Mouse (Mus musculus): ENCODE results near the gene Slc22a14. TPM values are rescaled to one million over a fixed set of nuclear protein-coding genes. Genes with fewer than 3 reads are reported as not detected.

Gene Slc22a14
- polyA plus RNA-seq, 1 experiment = not detected

DNA sequence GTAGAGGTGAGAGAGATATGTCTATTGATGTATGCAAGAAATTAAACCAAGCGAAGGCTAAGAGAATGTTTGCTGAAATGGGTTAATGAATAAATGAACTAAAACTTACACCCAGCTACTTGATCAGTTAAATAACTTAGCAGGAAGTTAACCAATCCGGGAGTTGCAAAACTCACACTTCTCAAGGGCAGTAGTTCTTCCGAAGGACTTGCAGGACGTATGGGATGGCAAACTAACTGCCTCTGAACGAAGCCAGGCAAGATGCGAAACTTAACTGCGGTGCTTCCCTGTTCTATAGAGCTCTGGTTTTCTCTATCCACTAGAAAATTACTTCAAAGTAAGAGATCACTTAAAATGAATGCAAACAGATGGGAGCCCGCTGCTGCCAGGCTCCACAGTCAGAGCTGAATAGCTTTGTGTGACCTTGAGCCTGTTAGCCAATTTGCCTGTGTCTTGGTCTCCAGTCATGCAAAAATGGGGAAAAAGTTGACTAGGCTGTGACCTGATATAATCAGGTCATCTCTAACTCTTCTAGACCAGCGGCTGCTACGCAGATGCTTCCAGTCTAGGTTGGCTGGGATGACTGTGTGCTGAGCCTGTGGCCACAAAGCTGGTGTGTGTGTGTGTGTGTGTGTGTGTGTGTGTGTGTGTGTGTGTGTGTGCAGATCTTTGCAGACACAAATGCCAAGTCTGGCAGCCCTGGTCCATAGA, 166.0 kb downstream of the Slc22a14 start:
- Histone ChIP-seq H3K4me1 (ENCODE audit: control insufficient read depth, insufficient read depth, insufficient read length, low read length) (no peaks in the 10 kb centered on the region; the same call in none of the 2 replicates), H3K4me3 (ENCODE audit: insufficient read depth, low read depth, low read length) (no peak overlapping the region), H3K27ac (replicated peaks; ENCODE audit: low read depth, low read length) (peak overlapping the region; percentile 63)

DNA sequence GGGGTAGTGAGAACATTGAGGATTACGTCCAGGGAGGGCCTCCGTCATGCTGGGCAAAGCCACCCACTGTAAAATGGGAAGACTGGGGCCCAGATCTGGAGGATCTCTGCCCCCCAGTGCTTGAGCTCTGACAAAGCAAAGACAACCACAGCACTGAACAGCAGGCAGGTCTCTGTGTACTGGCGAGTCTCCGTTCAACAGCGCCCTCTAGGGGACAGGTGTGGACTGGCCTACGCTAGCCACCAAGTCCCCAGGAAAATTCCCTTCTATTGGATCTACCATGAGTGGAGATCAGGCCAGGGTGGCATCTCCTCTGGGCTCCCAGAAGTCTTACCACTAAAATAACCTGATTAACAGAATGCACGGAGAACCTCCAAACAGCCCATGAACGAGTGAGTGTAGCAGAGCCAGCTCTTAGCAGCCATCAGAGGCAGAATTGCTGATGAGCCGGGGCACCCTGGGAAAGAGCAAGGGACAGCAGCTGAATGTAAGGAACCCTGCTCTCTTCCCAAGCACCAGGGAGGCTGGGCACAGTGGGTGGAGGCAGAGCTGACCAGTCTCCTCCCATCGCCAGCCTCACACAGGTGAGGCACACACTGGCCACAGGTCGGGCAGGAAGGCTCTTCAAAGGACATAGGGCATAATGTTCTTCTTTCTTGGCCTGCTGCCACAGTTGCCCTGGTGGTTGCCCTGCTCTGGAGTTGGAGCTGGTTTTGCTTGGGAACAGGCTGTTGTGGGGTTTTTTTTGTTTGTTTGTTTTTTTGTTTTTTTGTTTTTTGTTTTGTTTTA, 173.0 kb downstream of the Slc22a14 start:
- no peak overlapping the region for H3K4me3 ChIP-seq (ENCODE audit: insufficient read depth, low read depth, low read length)

DNA sequence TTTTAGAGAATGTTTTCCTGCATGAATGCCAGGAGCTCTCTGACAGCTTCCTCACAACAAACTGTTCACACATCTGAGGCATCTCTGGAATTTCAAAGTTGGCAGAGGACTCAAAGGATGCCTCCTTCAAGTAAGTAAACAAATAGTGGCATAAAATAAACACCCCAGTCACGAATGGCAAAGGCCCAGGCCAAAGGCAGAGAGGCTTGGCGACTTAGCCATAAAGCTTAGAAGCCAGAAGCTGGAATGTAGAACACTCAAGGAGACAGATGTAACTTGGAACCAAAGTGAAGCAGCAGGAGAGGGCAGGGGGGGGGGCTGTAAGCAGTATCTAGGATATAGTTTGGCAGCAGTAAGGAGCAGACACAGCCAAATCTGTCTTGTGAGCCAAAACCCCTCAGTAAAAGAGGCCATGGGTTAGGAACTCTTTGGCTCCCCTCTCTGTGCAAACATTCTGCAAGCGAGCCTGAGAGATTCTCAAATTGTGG, 184.1 kb downstream of the Slc22a14 start:
- Histone ChIP-seq H3K27ac (replicated peaks; ENCODE audit: low read depth, low read length) (peak overlapping the region; percentile 8; the same call in 1 of the 2 replicates), H3K4me1 (ENCODE audit: control insufficient read depth, insufficient read depth, insufficient read length, low read length) (peaks cover 7% of the 10 kb centered on the region), H3K4me3 (ENCODE audit: insufficient read depth, low read depth, low read length) (no peak overlapping the region)

More for the DNA sequence above, 173.0 kb downstream of the Slc22a14 start:
- no peak overlapping the region for H3K27ac ChIP-seq (replicated peaks; ENCODE audit: low read depth, low read length)
- H3K4me1 ChIP-seq (ENCODE audit: control insufficient read depth, insufficient read depth, insufficient read length, low read length) = no peaks in the 10 kb centered on the region

DNA sequence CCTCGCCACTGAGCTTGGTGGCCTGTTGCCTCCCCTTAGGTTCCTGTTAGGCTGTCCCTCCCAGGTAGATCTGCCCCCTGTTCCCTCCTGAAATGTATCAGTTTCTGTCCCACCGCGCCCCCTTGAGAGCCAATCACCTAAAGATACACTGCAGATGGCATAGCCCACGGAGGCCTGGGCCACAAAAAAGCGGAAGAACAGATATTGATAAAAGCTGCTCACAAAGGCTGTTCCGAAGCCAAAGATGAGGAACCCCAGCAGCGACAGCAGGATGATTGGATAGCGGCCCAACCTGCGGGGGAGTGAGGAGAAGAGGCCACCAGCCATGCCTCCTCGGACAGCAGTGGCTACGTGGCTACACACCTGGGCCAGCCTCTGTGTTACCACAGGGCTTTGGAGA, 186.1 kb downstream of the Slc22a14 start:
- H3K27ac ChIP-seq (replicated peaks; ENCODE audit: low read depth, low read length) = no peak overlapping the region
- no peak overlapping the region for H3K4me3 ChIP-seq (ENCODE audit: insufficient read depth, low read depth, low read length)
- peaks cover 7% of the 10 kb centered on the region for H3K4me1 ChIP-seq (ENCODE audit: control insufficient read depth, insufficient read depth, insufficient read length, low read length)

DNA sequence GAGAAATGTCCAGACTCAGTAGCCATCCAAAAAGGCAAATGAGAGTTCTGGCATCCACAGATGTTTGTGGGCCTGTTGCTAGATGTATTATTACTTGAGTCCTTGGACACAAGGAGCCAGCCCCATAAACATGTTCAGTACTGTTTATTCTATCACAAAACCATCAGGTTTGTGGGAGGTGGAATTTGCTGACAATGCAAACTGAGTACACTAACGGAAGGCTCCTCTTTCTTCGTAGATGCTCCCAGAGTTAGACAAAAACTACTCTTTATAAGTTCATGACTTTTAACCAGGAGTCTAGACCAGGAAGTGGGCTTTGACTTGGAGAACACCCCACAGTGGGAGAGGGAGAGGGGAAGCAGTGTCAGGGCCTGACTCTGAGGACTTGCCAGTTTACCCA, 197.7 kb downstream of the Slc22a14 start:
- peaks cover 10% of the 10 kb centered on the region for H3K4me1 ChIP-seq (ENCODE audit: control insufficient read depth, insufficient read depth, insufficient read length, low read length)
- H3K4me3 ChIP-seq (ENCODE audit: insufficient read depth, low read depth, low read length) = no peak overlapping the region
- H3K27ac ChIP-seq (replicated peaks; ENCODE audit: low read depth, low read length) = no peak overlapping the region

DNA sequence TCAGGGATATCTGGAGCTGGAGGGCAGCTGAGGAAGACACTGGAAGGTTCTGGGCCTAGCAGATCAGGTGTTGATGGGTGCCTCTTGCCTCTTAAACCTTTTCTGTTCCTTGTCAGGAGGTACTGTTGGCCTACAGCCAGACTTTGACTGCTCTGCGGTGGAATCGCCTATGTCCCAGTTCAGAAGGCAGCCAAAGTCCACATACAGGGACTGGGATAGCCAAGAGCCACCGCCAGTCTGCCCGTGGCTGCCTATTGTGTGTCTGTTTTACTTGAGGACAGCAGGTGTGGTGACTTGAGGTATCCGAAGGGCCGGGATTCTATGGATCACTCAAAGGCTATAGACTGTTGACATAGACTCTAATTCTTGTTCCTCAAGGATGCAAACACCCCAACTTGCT, 199.8 kb downstream of the Slc22a14 start:
- peaks cover 15% of the 10 kb centered on the region for H3K4me1 ChIP-seq (ENCODE audit: control insufficient read depth, insufficient read depth, insufficient read length, low read length)
- H3K4me3 ChIP-seq (ENCODE audit: insufficient read depth, low read depth, low read length) = no peak overlapping the region
- peak overlapping the region; percentile 85 for H3K27ac ChIP-seq (replicated peaks; ENCODE audit: low read depth, low read length)

DNA sequence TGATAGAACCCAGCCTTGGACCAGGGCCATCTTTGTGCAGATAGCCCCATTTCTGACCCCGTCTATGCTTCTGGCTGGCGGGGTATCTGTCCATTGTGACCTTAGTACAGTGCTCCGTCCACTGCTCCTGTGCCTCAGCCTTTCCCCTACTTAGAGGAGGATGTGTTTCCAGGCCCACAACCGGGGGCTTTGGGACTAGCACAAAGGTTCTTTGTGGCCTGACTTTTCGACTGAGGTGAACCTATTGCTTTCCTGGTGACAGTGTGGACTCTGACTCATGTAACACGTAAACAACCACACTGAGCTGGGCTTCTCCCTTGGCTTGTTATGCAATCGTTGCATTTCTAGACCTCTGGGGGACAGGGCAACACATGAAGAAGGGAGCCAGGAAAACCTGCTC, 200.6 kb downstream of the Slc22a14 start:
- Histone ChIP-seq H3K4me3 (ENCODE audit: insufficient read depth, low read depth, low read length) (no peak overlapping the region), H3K4me1 (ENCODE audit: control insufficient read depth, insufficient read depth, insufficient read length, low read length) (peaks cover 17% of the 10 kb centered on the region), H3K27ac (replicated peaks; ENCODE audit: low read depth, low read length) (peak overlapping the region; percentile 85)

DNA sequence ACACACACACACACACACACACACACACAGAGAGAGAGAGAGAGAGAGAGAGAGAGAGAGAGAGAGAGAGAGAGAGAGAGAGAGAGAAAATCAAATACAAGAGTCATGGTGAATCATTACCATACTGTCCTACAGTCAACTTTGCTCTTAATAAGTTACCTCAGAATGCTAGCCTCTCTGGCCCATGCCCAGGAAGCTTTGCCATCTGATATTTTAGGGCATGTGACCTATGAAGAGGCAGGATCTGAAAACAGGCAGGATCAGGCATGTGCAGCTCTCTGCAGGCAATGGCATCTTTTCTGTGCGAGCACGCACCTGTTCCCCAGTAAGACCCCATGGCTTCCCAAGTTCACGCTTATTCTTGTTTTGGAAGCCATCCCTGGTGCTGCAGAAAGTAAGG, 204.7 kb downstream of the Slc22a14 start:
- Histone ChIP-seq H3K4me1 (ENCODE audit: control insufficient read depth, insufficient read depth, insufficient read length, low read length) (peaks cover 17% of the 10 kb centered on the region), H3K27ac (replicated peaks; ENCODE audit: low read depth, low read length) (peak overlapping the region; percentile 70), H3K4me3 (ENCODE audit: insufficient read depth, low read depth, low read length) (no peak overlapping the region)

DNA sequence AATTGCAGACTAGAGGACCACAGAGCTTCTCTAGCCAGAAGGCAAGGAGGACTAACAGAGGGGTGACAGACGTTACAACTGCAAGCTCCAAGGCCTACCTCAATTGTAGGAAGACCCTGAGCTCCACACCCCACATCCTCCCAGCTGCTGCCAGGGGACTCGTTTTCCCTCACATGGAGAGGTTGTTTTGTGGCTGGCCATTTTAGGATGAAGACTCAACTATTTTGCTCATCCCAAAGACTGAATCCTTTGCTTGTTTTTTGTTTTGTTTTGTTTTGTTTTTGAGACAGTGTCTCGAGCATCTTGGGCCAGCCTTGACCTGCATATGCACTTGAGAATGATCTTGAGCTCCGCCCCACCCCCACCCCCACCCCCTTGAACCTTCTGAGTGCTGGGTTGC, 206.5 kb downstream of the Slc22a14 start, which contains the start of gene Gm47289:
Gene Gm47289 (plus strand): TSS at position 301 of the 400 bp plus-strand sequence.
- no peak within 1 kb of the TSS for H3K27ac ChIP-seq (replicated peaks; ENCODE audit: low read depth, low read length)
- no peak within 1 kb of the TSS for H3K4me3 ChIP-seq (ENCODE audit: insufficient read depth, low read depth, low read length)
- H3K4me1 ChIP-seq (ENCODE audit: control insufficient read depth, insufficient read depth, insufficient read length, low read length) = peaks cover 9% of the 10 kb centered on the region

DNA sequence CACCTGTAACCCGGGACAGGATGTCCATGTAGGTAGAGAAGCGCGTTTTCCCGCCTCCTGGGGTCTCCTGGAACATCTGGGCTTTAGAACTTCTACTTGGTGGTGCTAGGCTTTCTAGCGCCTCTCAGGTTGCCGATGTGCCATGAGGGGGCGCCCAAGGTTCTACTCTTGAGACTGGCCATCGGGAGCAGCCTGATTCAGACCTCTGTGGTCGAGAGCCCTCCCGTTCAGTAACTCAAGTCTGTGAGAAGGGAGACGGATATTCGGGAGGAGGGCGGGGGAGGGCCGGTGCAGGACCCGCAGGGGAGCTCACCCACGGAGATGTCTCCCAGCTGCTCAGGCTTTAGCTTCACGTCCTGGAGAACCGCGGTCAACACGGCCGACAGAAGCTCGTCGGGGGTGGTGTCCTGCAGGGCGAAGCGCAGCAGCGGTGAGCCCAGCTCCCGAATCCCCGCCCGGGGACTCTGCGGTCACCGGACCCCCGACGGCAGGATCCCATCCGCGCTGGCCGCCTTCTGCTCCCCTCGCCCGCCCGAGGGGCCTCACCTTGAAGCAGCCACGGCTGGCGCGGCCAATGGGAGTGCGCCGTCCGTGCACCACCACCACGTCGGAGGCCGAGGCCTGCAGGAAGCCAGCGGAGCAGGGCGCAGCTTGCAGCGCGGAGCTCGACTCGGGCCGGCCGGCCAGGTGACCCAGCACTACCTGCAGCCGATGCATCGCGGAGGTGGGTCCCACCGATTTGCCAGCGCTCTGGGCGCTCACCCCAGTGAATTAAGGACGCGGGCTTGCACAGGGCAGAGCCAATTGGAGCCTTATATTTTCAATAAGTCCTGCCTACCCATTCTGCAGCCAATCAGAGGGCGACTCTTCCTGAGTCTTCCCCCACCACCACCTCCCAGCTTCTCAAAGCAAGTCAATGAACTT, 208.8 kb downstream of the Slc22a14 start, which contains the start of gene Acaa1b:
Gene Acaa1b (minus strand): TSS at position 816 of the 924 bp plus-strand sequence.
- no peak within 1 kb of the TSS for H3K27ac ChIP-seq (replicated peaks; ENCODE audit: low read depth, low read length)
- H3K4me1 ChIP-seq (ENCODE audit: control insufficient read depth, insufficient read depth, insufficient read length, low read length) = peaks cover 9% of the 10 kb centered on the region

DNA sequence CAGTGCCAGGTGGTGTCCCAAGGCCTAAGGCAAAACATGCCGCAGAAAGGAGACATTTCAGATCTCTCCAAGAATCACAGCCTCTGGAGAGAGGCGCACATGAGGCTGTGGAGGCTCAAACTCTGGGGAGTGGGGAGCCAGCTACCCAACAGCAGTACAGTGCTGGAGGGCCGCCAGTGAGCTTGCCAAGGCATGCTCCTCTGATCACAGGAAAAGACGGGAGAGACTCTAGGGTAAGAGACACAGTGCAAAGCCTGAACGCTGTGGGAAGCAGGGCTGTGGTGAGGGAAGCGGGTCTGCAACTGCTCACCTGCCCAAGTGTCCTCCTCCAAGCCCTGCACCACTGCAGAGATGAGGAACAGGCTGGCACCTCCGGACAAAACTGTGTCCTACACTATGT, 209.5 kb downstream of the Slc22a14 start:
- Histone ChIP-seq H3K4me3 (ENCODE audit: insufficient read depth, low read depth, low read length) (peak overlapping the region; percentile 1; the same call in 1 of the 2 replicates), H3K27ac (replicated peaks; ENCODE audit: low read depth, low read length) (peak overlapping the region; percentile 59), H3K4me1 (ENCODE audit: control insufficient read depth, insufficient read depth, insufficient read length, low read length) (peaks cover 6% of the 10 kb centered on the region)

More for the DNA sequence above, 208.8 kb downstream of the Slc22a14 start, which contains the start of gene Acaa1b:
- peak within 1 kb of the TSS; percentile 69 for H3K4me3 ChIP-seq (ENCODE audit: insufficient read depth, low read depth, low read length)

DNA sequence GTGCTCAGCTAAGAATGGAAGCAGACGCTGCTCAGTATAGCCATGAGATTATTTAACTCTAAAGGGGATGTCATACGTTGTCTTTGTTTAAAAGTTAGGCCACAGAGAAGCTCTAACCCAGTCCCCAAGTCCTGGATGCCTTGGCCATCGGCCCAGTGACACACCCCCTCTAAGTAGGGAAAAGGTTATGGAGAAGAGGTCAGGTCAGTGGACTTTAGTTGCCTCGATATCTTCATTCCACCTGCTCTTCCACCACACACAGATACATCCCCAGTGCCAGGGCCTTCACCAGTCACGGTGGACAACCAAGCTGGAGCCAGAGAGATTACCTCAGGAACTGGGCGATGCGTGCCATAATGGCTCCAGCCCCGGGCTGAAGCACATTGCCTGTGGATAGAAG, 209.9 kb downstream of the Slc22a14 start:
- Histone ChIP-seq H3K4me1 (ENCODE audit: control insufficient read depth, insufficient read depth, insufficient read length, low read length) (peaks cover 5% of the 10 kb centered on the region), H3K4me3 (ENCODE audit: insufficient read depth, low read depth, low read length) (0 out of 2 replicates have a peak overlapping the region, but pooled peaks have one; percentile 1), H3K27ac (replicated peaks; ENCODE audit: low read depth, low read length) (peak overlapping the region; percentile 59)

DNA sequence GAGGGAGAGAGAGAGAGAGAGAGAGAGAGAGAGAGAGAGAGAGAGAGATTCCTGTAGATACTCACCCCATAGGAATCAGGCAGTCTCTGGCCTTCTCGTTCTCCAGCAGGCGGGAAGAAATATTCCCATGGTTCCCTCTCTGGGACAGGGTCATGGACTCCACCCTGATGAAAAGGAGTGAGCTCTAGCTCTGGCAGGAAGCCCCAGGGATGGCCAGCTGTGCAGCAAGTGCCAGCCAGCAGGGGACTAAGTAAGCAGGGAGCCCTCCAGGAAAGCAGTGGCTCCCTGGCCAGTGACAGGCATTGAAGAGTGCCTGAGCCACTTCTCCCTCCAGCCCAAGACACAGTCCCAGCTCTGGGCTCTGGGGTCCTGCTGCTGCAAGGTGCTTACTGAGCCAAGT, 213.6 kb downstream of the Slc22a14 start:
- peaks cover 3% of the 10 kb centered on the region; the same call in 1 of the 2 replicates for H3K4me1 ChIP-seq (ENCODE audit: control insufficient read depth, insufficient read depth, insufficient read length, low read length)
- no peak overlapping the region for H3K27ac ChIP-seq (replicated peaks; ENCODE audit: low read depth, low read length)

DNA sequence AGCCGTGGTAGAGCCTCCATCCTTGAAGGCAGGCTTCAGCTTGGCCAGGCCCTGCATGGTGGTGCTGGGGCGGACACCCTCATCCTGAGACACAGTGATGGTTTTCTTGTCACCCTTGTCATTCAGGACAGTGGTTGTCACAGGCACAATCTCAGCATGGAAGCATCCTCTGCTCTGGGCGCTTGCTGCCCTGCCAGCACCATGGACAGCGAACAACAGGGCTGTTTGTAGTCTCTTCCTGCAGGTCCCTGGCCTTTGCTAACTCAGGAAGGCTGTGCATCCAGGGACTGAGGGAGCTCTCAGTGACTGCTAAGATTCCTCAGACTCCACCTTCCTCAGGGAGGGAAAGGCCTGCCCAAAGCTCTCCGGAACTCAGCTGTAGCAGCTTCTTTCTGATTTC, 215.8 kb downstream of the Slc22a14 start:
- no peak overlapping the region for H3K4me3 ChIP-seq (ENCODE audit: insufficient read depth, low read depth, low read length)
- no peak overlapping the region for H3K27ac ChIP-seq (replicated peaks; ENCODE audit: low read depth, low read length)
- no peaks in the 10 kb centered on the region for H3K4me1 ChIP-seq (ENCODE audit: control insufficient read depth, insufficient read depth, insufficient read length, low read length)

More for the DNA sequence above, 213.6 kb downstream of the Slc22a14 start:
- H3K4me3 ChIP-seq (ENCODE audit: insufficient read depth, low read depth, low read length) = no peak overlapping the region

Data from brown adipose tissue, adult 24 weeks (tissue).